Mouse (Mus musculus) adrenal gland, postnatal 10 days (tissue): ENCODE results near the gene Vmn1r194. TPM values are rescaled to one million over a fixed set of nuclear protein-coding genes. Genes with fewer than 3 reads are reported as not detected.
"Not testable (repeated sequence)": the region's sequence is repeated elsewhere in the genome, so short reads cannot be mapped to it uniquely, and the experiment has no call there.

Experiments
- DNase-seq: peaks from one replicate; pipeline ENCODE4 v3.0.0; 2021; ENCODE audit warnings: mixed read lengths
- long read RNA-seq, 2 experiments: library from polyadenylated mRNA; stranded (forward); transcript quantifications; one replicate each; pipeline ENCODE4 v2.0.0; 2021
- microRNA-seq: library from miRNA; unstranded; fragments of <30 nt; microRNA quantifications from one replicate; pipeline ENCODE4 v1.2.0, GENCODE M21; 2021
- total RNA-seq, 2 experiments: library from RNA; stranded (reverse); gene quantifications; 2 replicates each; pipeline ENCODE4 v1.2.3; 2021

Vmn1r194 gene
- not detected for total RNA-seq
- long read RNA-seq, experiment 1 = 0 reads
- long read RNA-seq, experiment 2 = 0 reads

- no peak for DNase-seq
Observed at GRCm38 (mm10) chr13:22243915-22244314, at the start of gene Vmn1r194. Gene Vmn1r194 (plus strand): TSS chr13:22244215.

GRCm38 (mm10) chr13:22223060-22223459 lies 21.0 kb upstream of the Vmn1r194 start, which contains the start of gene Vmn1r193:
Gene Vmn1r193 (minus strand): TSS chr13:22223160.
- DNase-seq = not testable (repeated sequence)

GRCm38 (mm10) chr13:22270222-22270621 lies 26.2 kb downstream of the Vmn1r194 start, which contains the start of gene Vmn1r195:
Gene Vmn1r195 (plus strand): TSS chr13:22270522.
- DNase-seq = not testable (repeated sequence)

- DNase-seq = no peak
Observed at GRCm38 (mm10) chr13:22271721-22272120, 27.7 kb downstream of the Vmn1r194 start.

GRCm38 (mm10) chr13:22284578-22284977 lies 40.6 kb downstream of the Vmn1r194 start:
- no peak for DNase-seq

- no peak for DNase-seq
Observed at GRCm38 (mm10) chr13:22289620-22290019, 45.6 kb downstream of the Vmn1r194 start, which contains the start of gene Vmn1r196. Gene Vmn1r196 (plus strand): TSS chr13:22289920.

Small RNA genes lying within 50 kb of the gene (microRNA-seq; reads per million reads assigned to microRNA genes)
- gene Gm23282 (not detected), gene Gm25084 (not detected)

Other genes with a start within 250 kb of the Vmn1r194 start
- gene Prss16, start 234.5 kb upstream of the Vmn1r194 start, total RNA-seq = not detected
- 100 to 1,000 TPM; 239 to 319 TPM for gene Hist1h2ah, start 208.6 kb upstream of the Vmn1r194 start, total RNA-seq
- 100 to 1,000 TPM; 299 to 338 TPM for gene Hist1h2bk, start 208.3 kb upstream of the Vmn1r194 start, total RNA-seq
- 100 to 1,000 TPM; 136 to 154 TPM for gene Hist1h4i, start 202.9 kb upstream of the Vmn1r194 start, total RNA-seq
- gene Hist1h2ag, start 201.3 kb upstream of the Vmn1r194 start, total RNA-seq = 100 to 1,000 TPM; 237 to 260 TPM
- 100 to 1,000 TPM; 170 to 209 TPM for gene Hist1h2bj, start 201.0 kb upstream of the Vmn1r194 start, total RNA-seq
- gene Vmn1r188, start 159.8 kb upstream of the Vmn1r194 start, total RNA-seq = not detected
- not detected for gene Vmn1r189, start 138.4 kb upstream of the Vmn1r194 start, total RNA-seq
- gene Vmn1r191, start 60.2 kb upstream of the Vmn1r194 start, total RNA-seq = not detected
- not detected for gene Vmn1r192, start 53.1 kb upstream of the Vmn1r194 start, total RNA-seq
- not detected for gene Vmn1r193, start 21.1 kb upstream of the Vmn1r194 start, total RNA-seq
- not detected for gene Vmn1r195, start 26.3 kb downstream of the Vmn1r194 start, total RNA-seq
- gene Vmn1r196, start 45.7 kb downstream of the Vmn1r194 start, total RNA-seq = not detected
- gene Vmn1r197, start 80.4 kb downstream of the Vmn1r194 start, total RNA-seq = not detected
- gene Vmn1r198, start 106.1 kb downstream of the Vmn1r194 start, total RNA-seq = not detected
- not detected for gene Vmn1r199, start 135.6 kb downstream of the Vmn1r194 start, total RNA-seq
- not detected for gene Vmn1r200, start 146.2 kb downstream of the Vmn1r194 start, total RNA-seq
- gene Vmn1r201, start 227.7 kb downstream of the Vmn1r194 start, total RNA-seq = not detected